Mouse (Mus musculus): ENCODE measurements at regions not wholly inside any gene's neighbourhood (a gene's known extent, or its start where the extent isn't known, plus 50 kb on each side); places are given as distances from the start of the nearest gene placed in this dataset.
A peak's percentile ranks its signal among the peaks of the same experiment; 100 is the strongest.

DNA sequence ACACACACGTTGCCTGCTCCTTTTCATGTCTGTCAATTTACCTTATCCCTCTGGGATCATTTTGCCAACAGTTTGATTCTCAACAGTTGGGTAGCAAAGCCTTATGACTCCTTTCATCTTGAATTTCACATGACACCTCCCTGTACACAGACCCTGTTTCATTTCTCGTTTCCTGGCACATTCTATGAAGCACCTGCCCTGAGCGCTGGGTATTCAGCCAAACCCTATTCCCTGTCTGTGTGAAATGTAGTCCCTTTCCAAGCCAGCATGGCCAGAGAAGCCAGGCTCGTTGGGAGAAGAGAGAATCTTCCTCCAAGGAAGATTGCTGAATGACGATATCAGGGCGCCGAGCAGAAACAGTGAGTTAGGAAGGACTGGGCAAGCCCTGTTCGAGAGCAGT, 108.2 kb downstream of the Wscd1 start:
- 88% methylated on average over 8 of the region's 8 CpGs for WGBS
- Histone ChIP-seq H3K4me1 (replicated peaks; ENCODE audit: control insufficient read depth, insufficient read depth, low read length) (no peaks in the 10 kb centered on the region), H3K9ac (no peak overlapping the region), H3K27me3 (ENCODE audit: control insufficient read depth, insufficient read depth, low read length) (no peaks in the 10 kb centered on the region), H3K4me3 (replicated peaks; ENCODE audit: low read length) (no peak overlapping the region), H3K27ac (no peak overlapping the region), H3K9me3 (ENCODE audit: control insufficient read depth, low read length) (no peaks in the 10 kb centered on the region), H3K4me2 (replicated peaks) (no peak overlapping the region), H3K36me3 (replicated peaks; ENCODE audit: control insufficient read depth, insufficient read depth) (no peaks in the 10 kb centered on the region)
- DNase-seq (ENCODE audit: low spot score) (no peak), ATAC-seq (ENCODE audit: low FRiP score) (no peak)

DNA sequence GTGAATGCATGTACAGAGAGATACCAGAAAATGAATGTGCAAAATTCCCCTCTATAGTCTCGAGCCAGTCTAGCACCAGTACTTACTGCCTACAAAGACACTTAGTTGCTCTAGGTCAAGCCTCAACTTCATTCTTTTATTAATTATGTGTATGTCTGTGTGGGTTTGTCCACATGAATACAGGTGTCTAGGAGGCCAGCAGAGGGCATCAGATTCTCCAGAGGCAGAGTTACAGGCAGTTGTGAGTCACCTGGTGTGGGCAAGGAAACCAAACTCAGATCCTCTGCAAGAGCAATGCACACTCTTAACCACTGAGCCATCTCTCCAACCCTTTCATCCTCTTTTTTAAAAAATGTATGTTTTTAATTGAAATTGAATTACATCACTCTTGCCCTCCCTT, 105.8 kb downstream of the Wscd1 start:
- DNase-seq (ENCODE audit: low spot score), result no peak
- no peak overlapping the region for H3K4me3 ChIP-seq (replicated peaks; ENCODE audit: low read length)
- 84% methylated on average over 1 of the region's 1 CpGs for WGBS
- ATAC-seq (ENCODE audit: low FRiP score), result no peak
- H3K27me3 ChIP-seq (ENCODE audit: control insufficient read depth, insufficient read depth, low read length), result no peaks in the 10 kb centered on the region
- H3K9me3 ChIP-seq (ENCODE audit: control insufficient read depth, low read length), result no peaks in the 10 kb centered on the region
- no peaks in the 10 kb centered on the region for H3K4me1 ChIP-seq (replicated peaks; ENCODE audit: control insufficient read depth, insufficient read depth, low read length)
- H3K27ac ChIP-seq, result no peak overlapping the region
- H3K9ac ChIP-seq, result no peak overlapping the region
- H3K36me3 ChIP-seq (replicated peaks; ENCODE audit: control insufficient read depth, insufficient read depth), result no peaks in the 10 kb centered on the region
- H3K4me2 ChIP-seq (replicated peaks), result no peak overlapping the region

DNA sequence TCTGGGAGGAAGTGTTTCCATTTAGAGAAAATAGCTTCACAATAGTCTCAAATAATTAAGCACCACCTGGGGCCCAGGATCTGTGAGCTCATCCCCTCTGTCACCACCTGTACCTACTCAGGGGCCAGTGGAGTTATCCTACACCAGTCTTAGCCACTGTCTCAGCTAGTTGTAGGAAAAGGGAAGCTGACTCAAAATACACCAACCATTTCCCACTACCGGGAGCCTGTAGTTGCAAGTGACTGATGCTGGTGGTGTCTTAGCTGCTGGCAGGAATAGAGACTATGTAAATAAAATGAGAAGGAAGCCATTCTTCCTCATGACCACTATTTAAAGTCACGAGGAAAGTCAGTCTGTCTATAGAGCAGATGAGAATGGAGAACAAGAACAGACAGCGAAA, 105.3 kb downstream of the Wscd1 start:
- ATAC-seq (ENCODE audit: low FRiP score), result no peak
- no peak for DNase-seq (ENCODE audit: low spot score)
- Histone ChIP-seq H3K4me3 (replicated peaks; ENCODE audit: low read length) (no peak overlapping the region), H3K4me1 (replicated peaks; ENCODE audit: control insufficient read depth, insufficient read depth, low read length) (no peaks in the 10 kb centered on the region), H3K27me3 (ENCODE audit: control insufficient read depth, insufficient read depth, low read length) (no peaks in the 10 kb centered on the region), H3K36me3 (replicated peaks; ENCODE audit: control insufficient read depth, insufficient read depth) (no peaks in the 10 kb centered on the region), H3K27ac (no peak overlapping the region), H3K9me3 (ENCODE audit: control insufficient read depth, low read length) (no peaks in the 10 kb centered on the region), H3K4me2 (replicated peaks) (no peak overlapping the region), H3K9ac (no peak overlapping the region)
- WGBS, result 93% methylated on average over 3 of the region's 3 CpGs

DNA sequence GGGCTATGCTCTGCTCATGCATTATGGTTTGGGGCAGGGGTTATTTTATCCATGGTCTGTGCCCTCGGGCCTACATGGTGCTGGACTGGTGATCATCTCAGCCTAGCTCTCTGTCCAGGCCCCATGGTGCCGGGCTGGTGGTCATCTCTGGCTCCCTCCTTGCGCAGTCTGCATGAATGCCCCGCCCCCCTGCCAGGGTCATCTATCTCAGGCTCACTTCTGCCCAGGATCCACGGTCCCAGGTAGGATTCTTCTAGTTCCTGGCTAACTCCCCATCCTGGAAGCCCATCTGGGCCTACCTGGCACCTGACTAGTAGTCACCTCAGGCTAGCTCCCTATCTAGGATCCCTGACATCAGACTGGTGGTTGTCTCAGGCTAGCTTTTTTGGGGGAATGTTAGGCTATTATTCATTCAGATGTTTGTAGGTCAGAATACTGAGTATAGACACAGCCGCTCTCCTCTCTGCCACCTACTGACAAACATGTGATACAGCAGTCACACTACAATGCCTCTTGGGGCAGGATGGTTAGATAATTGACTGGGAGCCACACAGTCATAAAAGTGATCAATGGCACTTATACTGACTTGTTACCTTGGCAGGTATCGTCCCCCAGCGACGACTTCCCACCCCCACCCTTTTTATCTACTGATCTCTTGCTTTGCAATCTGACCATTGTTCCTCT, 98.1 kb downstream of the Wscd1 start:
- H3K4me1 ChIP-seq (replicated peaks; ENCODE audit: control insufficient read depth, insufficient read depth, low read length), result no peaks in the 10 kb centered on the region
- 54% methylated on average over 9 of the region's 9 CpGs for WGBS
- ATAC-seq (ENCODE audit: low FRiP score), result no peak

DNA sequence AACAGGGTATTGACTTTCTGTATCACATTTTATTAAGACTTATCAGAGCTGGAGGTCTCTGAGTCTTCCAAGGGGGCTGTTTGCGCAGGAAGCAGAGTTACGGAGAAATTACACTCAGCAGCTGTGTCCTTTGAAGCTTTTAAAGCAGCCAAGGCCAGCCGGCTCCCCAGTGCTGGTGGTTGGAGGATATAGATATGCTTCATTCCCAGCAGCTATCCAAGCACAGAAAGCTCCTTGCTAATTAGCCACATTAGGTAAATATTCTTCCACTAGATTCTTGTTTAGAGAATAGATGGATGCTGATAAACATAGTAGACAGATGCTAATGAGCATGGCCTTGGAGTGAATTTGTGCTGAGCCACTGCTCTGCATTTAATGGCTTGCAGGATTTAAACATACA, 96.8 kb downstream of the Wscd1 start:
- H3K4me2 ChIP-seq (replicated peaks), result no peak overlapping the region
- no peak overlapping the region for H3K9ac ChIP-seq
- H3K4me3 ChIP-seq (replicated peaks; ENCODE audit: low read length), result no peak overlapping the region
- no peak overlapping the region for H3K27ac ChIP-seq
- 63% methylated on average over 3 of the region's 3 CpGs for WGBS
- no peaks in the 10 kb centered on the region for H3K27me3 ChIP-seq (ENCODE audit: control insufficient read depth, insufficient read depth, low read length)
- ATAC-seq (ENCODE audit: low FRiP score), result no peak
- no peak for DNase-seq (ENCODE audit: low spot score)
- no peaks in the 10 kb centered on the region for H3K4me1 ChIP-seq (replicated peaks; ENCODE audit: control insufficient read depth, insufficient read depth, low read length)
- H3K36me3 ChIP-seq (replicated peaks; ENCODE audit: control insufficient read depth, insufficient read depth), result no peaks in the 10 kb centered on the region
- H3K9me3 ChIP-seq (ENCODE audit: control insufficient read depth, low read length), result no peaks in the 10 kb centered on the region

More for the DNA sequence above, 98.1 kb downstream of the Wscd1 start:
- Histone ChIP-seq H3K9ac (no peak overlapping the region), H3K9me3 (ENCODE audit: control insufficient read depth, low read length) (no peaks in the 10 kb centered on the region), H3K4me3 (replicated peaks; ENCODE audit: low read length) (no peak overlapping the region), H3K36me3 (replicated peaks; ENCODE audit: control insufficient read depth, insufficient read depth) (no peaks in the 10 kb centered on the region), H3K4me2 (replicated peaks) (no peak overlapping the region), H3K27ac (no peak overlapping the region), H3K27me3 (ENCODE audit: control insufficient read depth, insufficient read depth, low read length) (no peaks in the 10 kb centered on the region)
- peak; percentile 29 for DNase-seq (ENCODE audit: low spot score)

DNA sequence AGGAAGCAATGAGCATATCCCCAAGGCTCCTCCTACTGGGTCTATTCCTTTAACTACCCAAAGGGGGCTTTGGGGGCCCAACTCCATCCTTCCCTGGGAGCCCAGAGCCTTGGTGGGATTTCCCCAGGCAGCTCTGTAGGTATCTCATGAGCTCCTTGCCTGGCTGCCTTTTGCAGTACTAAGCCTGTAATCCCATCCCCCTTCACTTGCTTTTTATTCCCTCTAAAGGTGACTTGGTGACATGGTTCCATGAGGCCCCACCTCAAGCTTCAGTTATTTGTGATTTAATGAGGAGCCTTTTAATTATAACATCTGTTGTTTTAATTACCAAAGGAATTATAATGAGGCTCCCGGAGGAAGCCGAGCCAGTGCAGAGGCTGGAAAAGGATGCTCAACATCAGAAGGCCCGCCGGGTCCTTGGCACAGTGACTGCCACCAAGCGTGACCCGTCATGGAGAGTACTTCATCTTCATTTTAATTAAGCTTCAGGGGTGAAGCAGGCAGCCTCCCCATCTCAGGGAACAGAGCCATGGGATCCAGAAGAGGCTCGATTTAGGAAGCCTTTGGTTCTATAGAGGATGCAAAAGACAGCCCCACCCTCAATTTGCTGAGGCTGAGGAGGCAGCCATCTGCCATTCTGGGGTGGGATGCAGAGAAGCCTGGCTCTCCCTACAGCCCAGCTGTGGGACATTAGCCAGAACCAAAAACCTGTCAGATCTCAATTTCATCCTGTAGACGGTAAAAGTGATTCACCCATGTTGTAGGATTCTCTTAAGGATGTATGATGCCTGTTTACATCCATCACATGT, 91.1 kb downstream of the Wscd1 start:
- H3K9ac ChIP-seq, result no peak overlapping the region
- H3K27me3 ChIP-seq (ENCODE audit: control insufficient read depth, insufficient read depth, low read length), result no peaks in the 10 kb centered on the region
- H3K4me2 ChIP-seq (replicated peaks), result no peak overlapping the region
- ATAC-seq (ENCODE audit: low FRiP score), result peak; percentile 80
- no peaks in the 10 kb centered on the region; the same call in 1 of the 2 replicates for H3K4me1 ChIP-seq (replicated peaks; ENCODE audit: control insufficient read depth, insufficient read depth, low read length)
- H3K36me3 ChIP-seq (replicated peaks; ENCODE audit: control insufficient read depth, insufficient read depth), result no peaks in the 10 kb centered on the region
- no peak overlapping the region for H3K4me3 ChIP-seq (replicated peaks; ENCODE audit: low read length)
- H3K9me3 ChIP-seq (ENCODE audit: control insufficient read depth, low read length), result no peaks in the 10 kb centered on the region
- DNase-seq (ENCODE audit: low spot score), result peak; percentile 40
- 38% methylated on average over 8 of the region's 8 CpGs for WGBS
- no peak overlapping the region for H3K27ac ChIP-seq
